Mouse (Mus musculus) MEL (cell line): Measurements from ENCODE around the gene Pi4k2b. TPM values are rescaled to one million over a fixed set of nuclear protein-coding genes. Genes with fewer than 3 reads are reported as not detected.

Source experiments
- DNase-seq: peaks from one replicate; pipeline ENCODE4 v3.0.0; 2011; ENCODE audit warnings: low read depth, low spot score
- H3K27ac ChIP-seq: 2 replicates; pipeline ENCODE4 v1.5.1; 2012; ENCODE audit warnings: low read depth, mild to moderate bottlenecking, control low read depth, low read length, moderate library complexity; ENCODE audit not compliant: control insufficient read depth
- H3K27me3 ChIP-seq, 2 experiments: fragments of 150-350 bp in 1 of 2; sonication (generic) in 1 of 2; 2 replicates each; pipeline ENCODE4 v1.6.1; 2012; ENCODE audit warnings: low read length in 2 of 2, mild to moderate bottlenecking in 2 of 2, improper control_type of control experiment in 1 of 2, moderate library complexity in 1 of 2; ENCODE audit not compliant: insufficient read depth in 2 of 2, control insufficient read depth in 1 of 2
- H3K36me3 ChIP-seq, 2 experiments: 2 replicates each; pipeline ENCODE4 v1.6.1; 2012 to 2014; ENCODE audit warnings: low read length in 2 of 2, improper control_type of control experiment in 1 of 2, inconsistent platforms in 1 of 2, mild to moderate bottlenecking in 1 of 2; ENCODE audit not compliant: insufficient read depth in 2 of 2, control insufficient read depth in 1 of 2
- H3K4me1 ChIP-seq, 2 experiments: fragments of 150-350 bp in 1 of 2; sonication (generic) in 1 of 2; 2 replicates each; pipeline ENCODE4 v1.6.1; 2012; ENCODE audit warnings: low read length in 2 of 2, improper control_type of control experiment in 1 of 2, mild to moderate bottlenecking in 1 of 2; ENCODE audit not compliant: insufficient read depth in 2 of 2, control insufficient read depth in 1 of 2
- H3K4me3 ChIP-seq, 2 experiments: fragments of 150-350 bp in 1 of 2; sonication (generic) in 1 of 2; 2 replicates each; pipeline ENCODE4 v1.5.1; 2012; ENCODE audit warnings: low read depth in 2 of 2, low read length in 2 of 2, mild to moderate bottlenecking in 2 of 2, moderate library complexity in 2 of 2, control low read depth in 1 of 2, improper control_type of control experiment in 1 of 2; ENCODE audit not compliant: control insufficient read depth in 1 of 2, insufficient read depth in 1 of 2
- H3K79me2 ChIP-seq: 2 replicates; pipeline ENCODE4 v1.6.1; 2012; ENCODE audit warnings: mild to moderate bottlenecking, low read length, moderate library complexity; ENCODE audit not compliant: control insufficient read depth, poor library complexity, insufficient read depth
- H3K9ac ChIP-seq: 2 replicates; pipeline ENCODE4 v1.6.1; 2012; ENCODE audit warnings: low read depth, mild to moderate bottlenecking, control low read depth, low read length, moderate library complexity; ENCODE audit not compliant: control insufficient read depth, poor library complexity, severe bottlenecking
- H3K9me3 ChIP-seq: fragments of 150-350 bp; sonication (generic); replicated peaks from 2 replicates; pipeline ENCODE4 v1.6.1; 2012; ENCODE audit warnings: mild to moderate bottlenecking, low read length, improper control_type of control experiment, moderate library complexity; ENCODE audit not compliant: insufficient read depth
- E2F4 ChIP-seq: IDR thresholded peaks from 2 replicates; pipeline ENCODE4 v1.6.1; 2011; ENCODE audit warnings: low read depth, low read length, improper control_type of control experiment, borderline replicate concordance
- ETS1 ChIP-seq: IDR thresholded peaks from 2 replicates; pipeline ENCODE4 v1.6.1; 2012; ENCODE audit warnings: low read depth, mild to moderate bottlenecking, inconsistent platforms, low read length, improper control_type of control experiment, moderate library complexity
- GATA1 ChIP-seq: IDR thresholded peaks from 2 replicates; pipeline ENCODE4 v1.6.1; 2011; ENCODE audit warnings: low read depth, low read length, improper control_type of control experiment
- HCFC1 ChIP-seq: IDR thresholded peaks from 2 replicates; pipeline ENCODE4 v1.6.1; 2012; ENCODE audit warnings: low read depth, mild to moderate bottlenecking, inconsistent platforms, low read length, improper control_type of control experiment, moderate library complexity
- MAFK ChIP-seq: IDR thresholded peaks from 2 replicates; pipeline ENCODE4 v1.6.1; 2011; ENCODE audit warnings: low read depth, mild to moderate bottlenecking, low read length, improper control_type of control experiment, borderline replicate concordance
- MAX ChIP-seq: IDR thresholded peaks from 2 replicates; pipeline ENCODE4 v1.6.1; 2011; ENCODE audit warnings: low read length, improper control_type of control experiment
- MAZ ChIP-seq: IDR thresholded peaks from 2 replicates; pipeline ENCODE4 v1.6.1; 2012; ENCODE audit warnings: low read depth, mild to moderate bottlenecking, inconsistent platforms, low read length, improper control_type of control experiment
- MYB ChIP-seq: IDR thresholded peaks from 2 replicates; pipeline ENCODE4 v1.6.1; 2011; ENCODE audit warnings: mild to moderate bottlenecking, low read depth, low read length, improper control_type of control experiment
- MYC ChIP-seq: IDR thresholded peaks from 2 replicates; pipeline ENCODE4 v1.6.1; 2011; ENCODE audit warnings: low read depth, mild to moderate bottlenecking, low read length, improper control_type of control experiment, moderate library complexity
- NELFE ChIP-seq: IDR thresholded peaks from 2 replicates; pipeline ENCODE4 v1.6.1; 2011; ENCODE audit warnings: low read depth, low read length, improper control_type of control experiment
- NRF1 ChIP-seq: IDR thresholded peaks from 2 replicates; pipeline ENCODE4 v1.6.1; 2014; ENCODE audit warnings: low read depth, mild to moderate bottlenecking, inconsistent platforms, low read length, improper control_type of control experiment, moderate library complexity; ENCODE audit not compliant: poor library complexity, insufficient read depth, severe bottlenecking
- POLR2AphosphoS2 ChIP-seq: IDR thresholded peaks from 2 replicates; pipeline ENCODE4 v1.6.1; 2011; ENCODE audit warnings: low read length, improper control_type of control experiment
- POLR2AphosphoS5 ChIP-seq: IDR thresholded peaks from 2 replicates; pipeline ENCODE4 v1.6.1; 2012; ENCODE audit warnings: low read depth, borderline replicate concordance, mild to moderate bottlenecking, inconsistent platforms, low read length, moderate library complexity, mixed read lengths
- RAD21 ChIP-seq: IDR thresholded peaks from 2 replicates; pipeline ENCODE4 v1.6.1; 2011; ENCODE audit warnings: mild to moderate bottlenecking, low read depth, low read length, improper control_type of control experiment
- RCOR1 ChIP-seq: IDR thresholded peaks from 2 replicates; pipeline ENCODE4 v1.6.1; 2012; ENCODE audit warnings: low read depth, mild to moderate bottlenecking, inconsistent platforms, low read length, improper control_type of control experiment
- SIN3A ChIP-seq: IDR thresholded peaks from 2 replicates; pipeline ENCODE4 v1.6.1; 2012; ENCODE audit warnings: low read length, improper control_type of control experiment, inconsistent platforms
- USF1 ChIP-seq: IDR thresholded peaks from 2 replicates; pipeline ENCODE4 v1.6.1; 2014; ENCODE audit warnings: low read depth, mild to moderate bottlenecking, inconsistent platforms, low read length, improper control_type of control experiment, moderate library complexity
- ZC3H11A ChIP-seq: IDR thresholded peaks from 2 replicates; pipeline ENCODE4 v1.6.1; 2012; ENCODE audit warnings: low read depth, mild to moderate bottlenecking, inconsistent platforms, low read length, improper control_type of control experiment
- ZKSCAN1 ChIP-seq: IDR thresholded peaks from 2 replicates; pipeline ENCODE4 v1.6.1; 2012; ENCODE audit warnings: low read depth, mild to moderate bottlenecking, inconsistent platforms, low read length, improper control_type of control experiment, moderate library complexity
- ZMIZ1 ChIP-seq: IDR thresholded peaks from 2 replicates; pipeline ENCODE4 v1.6.1; 2012; ENCODE audit warnings: low read depth, mild to moderate bottlenecking, inconsistent platforms, low read length, improper control_type of control experiment, moderate library complexity
- ZNF384 ChIP-seq: IDR thresholded peaks from 2 replicates; pipeline ENCODE4 v1.6.1; 2012; ENCODE audit warnings: low read depth, mild to moderate bottlenecking, inconsistent platforms, low read length, improper control_type of control experiment
- polyA plus RNA-seq, 2 experiments: library from polyadenylated mRNA; stranded (reverse) in 1 of 2; unstranded in 1 of 2; fragments of >175 nt in 1 of 2; fragments of >200 nt in 1 of 2; gene quantifications; 2 replicates each; pipeline versions ENCODE4 v1.2.1 to v1.2.4; 2012; ENCODE audit warnings: low replicate concordance in 2 of 2, low read depth in 1 of 2; ENCODE audit not compliant: insufficient read length in 2 of 2, insufficient read depth in 1 of 2, missing spikeins in 1 of 2
- total RNA-seq: library from RNA; depleted of rRNA; stranded (reverse); fragments of 300-350 nt; gene quantifications from 2 replicates; pipeline ENCODE4 v1.2.3, GENCODE M21; 2012

Pi4k2b gene
- total and polyA plus RNA-seq, 3 experiments: 10.4 to 11.0 TPM; not detected in 1

DNA sequence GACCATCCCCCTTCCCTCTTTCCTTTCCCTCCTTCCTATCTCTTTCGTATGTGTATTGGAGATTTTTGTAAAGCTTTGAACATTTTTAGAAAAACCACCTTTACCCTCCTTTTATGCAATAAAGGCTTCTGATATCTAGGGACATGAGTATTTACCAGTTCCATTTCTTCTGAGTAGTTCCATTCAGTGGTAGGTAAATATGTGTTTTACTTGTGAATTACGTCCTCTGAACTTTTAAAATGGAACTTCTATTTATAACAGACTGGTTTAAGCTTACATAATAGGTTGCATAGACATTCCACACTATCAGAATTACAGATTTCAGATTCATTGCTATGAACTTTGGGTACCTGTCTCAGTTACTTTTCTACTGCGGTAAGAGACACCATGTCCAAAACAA is 14.0 kb downstream of the Pi4k2b start:
- H3K9me3 ChIP-seq: no peaks in the 10 kb centered on the region
- DNase-seq: no peak
- H3K9ac ChIP-seq: no peak overlapping the region
- no peak overlapping the region for H3K4me3 ChIP-seq
- peaks cover 0 to 2% of the 10 kb centered on the region in 2 experiments; a peak in 1 of 4 replicates for H3K36me3 ChIP-seq
- TF ChIP-seq ZNF384 (no peak), MYB (no peak), MAX (no peak), POLR2AphosphoS2 (no peak), RCOR1 (no peak), MYC (no peak), MAZ (no peak), ZC3H11A (no peak), ZMIZ1 (no peak), SIN3A (no peak), NRF1 (no peak), ETS1 (no peak), E2F4 (no peak), POLR2AphosphoS5 (no peak), GATA1 (no peak), RAD21 (no peak), HCFC1 (no peak), ZKSCAN1 (no peak), NELFE (no peak), USF1 (no peak)
- H3K27ac ChIP-seq: no peak overlapping the region
- peaks cover 2% of the 10 kb centered on the region; the same call in 1 of the 2 replicates for H3K79me2 ChIP-seq
- H3K27me3 ChIP-seq: no peaks in the 10 kb centered on the region
- no peaks in the 10 kb centered on the region for H3K4me1 ChIP-seq

DNA sequence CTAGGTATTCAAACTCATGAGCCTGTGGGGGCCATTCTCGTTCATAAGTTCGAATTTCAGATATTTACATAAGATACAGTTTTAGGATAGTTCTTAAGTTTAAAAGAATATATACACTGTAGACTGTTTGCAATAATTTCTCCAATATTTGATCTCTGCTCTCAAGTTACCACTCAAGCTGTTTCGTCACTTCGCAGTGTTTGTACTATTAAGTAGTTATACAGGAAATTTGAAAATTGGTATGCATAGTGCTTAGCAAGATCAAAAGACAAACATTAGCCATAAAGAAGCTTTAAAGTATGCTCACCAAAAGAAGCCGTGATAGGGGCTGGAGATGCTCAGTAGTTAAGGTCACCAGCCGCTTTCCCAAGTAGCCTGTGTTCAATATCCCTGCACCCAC is 14.6 kb downstream of the Pi4k2b start:
- Histone ChIP-seq H3K9ac (no peak overlapping the region), H3K4me1 (no peaks in the 10 kb centered on the region), H3K27ac (no peak overlapping the region), H3K4me3 (no peak overlapping the region), H3K79me2 (no peaks in the 10 kb centered on the region), H3K9me3 (no peaks in the 10 kb centered on the region), H3K36me3 (peaks cover 0 to 2% of the 10 kb centered on the region in 2 experiments; a peak in 1 of 4 replicates), H3K27me3 (no peaks in the 10 kb centered on the region)
- no peak for TF ChIP-seq MAFK
- no peak for TF ChIP-seq MAX
- no peak for DNase-seq
